Mouse (Mus musculus): ENCODE measurements around the gene Defb21. TPM values are rescaled to one million over a fixed set of nuclear protein-coding genes. Genes with fewer than 3 reads are reported as not detected.

The Defb21 gene
- polyA plus RNA-seq, 1 experiment, result not detected

DNA sequence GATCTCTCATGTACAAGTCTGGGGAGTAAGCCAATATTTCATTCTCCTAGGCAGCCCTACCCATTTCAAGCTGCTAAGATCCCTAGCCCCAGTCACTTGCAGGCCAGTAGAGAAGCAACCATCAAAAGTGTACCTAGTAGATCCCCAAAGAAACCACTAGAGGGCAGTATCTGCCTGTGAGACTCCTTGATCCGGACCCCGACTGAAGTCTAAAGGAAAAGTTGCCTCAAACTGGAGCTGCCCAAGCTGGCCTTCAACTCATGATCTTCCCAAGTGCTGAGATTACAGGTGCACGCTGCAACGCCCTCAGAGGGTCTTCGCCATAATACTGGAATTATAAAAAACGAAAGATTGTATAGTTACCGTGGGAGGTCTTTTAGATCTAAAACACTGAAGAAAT, 43.0 kb downstream of the Defb21 start:
- DNase-seq, result peak; percentile 47
- WGBS, result 22% methylated on average over 7 of the region's 7 CpGs
- Histone ChIP-seq H3K4me1 (replicated peaks; ENCODE audit: control insufficient read depth, insufficient read depth, low read length) (no peaks in the 10 kb centered on the region), H3K27me3 (ENCODE audit: control insufficient read depth, insufficient read depth, low read length) (no peaks in the 10 kb centered on the region), H3K27ac (ENCODE audit: control insufficient read depth, insufficient read depth, low read length) (no peak overlapping the region), H3K4me3 (ENCODE audit: control insufficient read depth, insufficient read depth, low read length) (no peak overlapping the region), H3K36me3 (ENCODE audit: control insufficient read depth, insufficient read depth, low read length) (no peaks in the 10 kb centered on the region)
- TF ChIP-seq POLR2A (IDR thresholded peaks at IDR 0.05; ENCODE audit: control insufficient read depth, extremely low read depth, insufficient read depth, low read length, poor library complexity) (no peak), CTCF (IDR thresholded peaks at IDR 0.05; ENCODE audit: borderline replicate concordance, control insufficient read depth, extremely low read depth, insufficient read depth, low read length, poor library complexity) (no peak)

DNA sequence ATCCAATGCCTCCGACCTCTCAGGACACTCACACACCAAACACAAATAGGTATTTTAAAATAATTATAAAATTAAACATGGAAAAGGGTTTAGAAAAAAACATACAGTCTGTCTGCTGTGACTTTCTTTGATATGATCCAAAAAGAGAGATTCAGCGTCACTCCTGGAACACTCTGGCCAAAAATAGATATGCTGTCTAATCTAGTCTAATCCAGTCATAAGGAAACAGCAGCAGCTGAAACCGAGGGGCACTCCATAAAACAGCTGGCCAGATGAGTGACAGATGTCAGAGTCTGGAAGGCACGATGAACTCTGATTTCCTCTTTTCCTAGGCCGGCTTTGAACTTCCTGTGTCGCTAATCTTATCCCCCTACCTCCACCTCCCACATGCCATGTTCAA, 43.9 kb downstream of the Defb21 start:
- Histone ChIP-seq H3K4me1 (replicated peaks; ENCODE audit: control insufficient read depth, insufficient read depth, low read length) (0 out of 2 replicates have a peak, but pooled peaks cover 2% of the 10 kb centered on the region), H3K4me3 (ENCODE audit: control insufficient read depth, insufficient read depth, low read length) (no peak overlapping the region), H3K27ac (ENCODE audit: control insufficient read depth, insufficient read depth, low read length) (no peak overlapping the region), H3K36me3 (ENCODE audit: control insufficient read depth, insufficient read depth, low read length) (no peaks in the 10 kb centered on the region), H3K27me3 (ENCODE audit: control insufficient read depth, insufficient read depth, low read length) (no peaks in the 10 kb centered on the region)
- DNase-seq, result no peak
- TF ChIP-seq POLR2A (IDR thresholded peaks at IDR 0.05; ENCODE audit: control insufficient read depth, extremely low read depth, insufficient read depth, low read length, poor library complexity) (no peak), CTCF (IDR thresholded peaks at IDR 0.05; ENCODE audit: borderline replicate concordance, control insufficient read depth, extremely low read depth, insufficient read depth, low read length, poor library complexity) (no peak)
- 44% methylated on average over 6 of the region's 6 CpGs for WGBS

DNA sequence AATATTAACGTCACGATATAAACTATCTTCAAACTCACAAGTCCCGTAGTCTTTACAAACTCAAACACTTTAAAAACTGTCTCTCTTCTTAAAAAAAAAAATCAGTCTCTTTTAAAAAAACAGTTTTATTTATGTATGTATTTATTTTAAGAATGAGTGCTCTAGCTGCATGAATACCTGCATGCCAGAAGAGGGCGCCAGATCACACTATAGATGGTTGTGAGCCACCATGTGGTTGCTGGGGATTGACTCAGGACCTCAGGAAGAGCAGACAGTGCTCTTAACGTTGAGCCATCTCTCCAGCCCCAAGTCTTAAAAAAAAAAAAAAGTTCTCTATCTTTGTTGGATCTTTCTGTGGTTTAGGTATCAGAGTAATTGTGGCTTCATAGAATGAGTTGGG, 44.8 kb downstream of the Defb21 start:
- Histone ChIP-seq H3K4me3 (ENCODE audit: control insufficient read depth, insufficient read depth, low read length) (no peak overlapping the region), H3K4me1 (replicated peaks; ENCODE audit: control insufficient read depth, insufficient read depth, low read length) (0 out of 2 replicates have a peak, but pooled peaks cover 2% of the 10 kb centered on the region), H3K27me3 (ENCODE audit: control insufficient read depth, insufficient read depth, low read length) (no peaks in the 10 kb centered on the region), H3K27ac (ENCODE audit: control insufficient read depth, insufficient read depth, low read length) (no peak overlapping the region), H3K36me3 (ENCODE audit: control insufficient read depth, insufficient read depth, low read length) (no peaks in the 10 kb centered on the region)
- DNase-seq, result peak; percentile 18
- TF ChIP-seq POLR2A (IDR thresholded peaks at IDR 0.05; ENCODE audit: control insufficient read depth, extremely low read depth, insufficient read depth, low read length, poor library complexity) (no peak), CTCF (IDR thresholded peaks at IDR 0.05; ENCODE audit: borderline replicate concordance, control insufficient read depth, extremely low read depth, insufficient read depth, low read length, poor library complexity) (no peak)
- 68% methylated on average over 5 of the region's 5 CpGs for WGBS

- DNase-seq, result no peak
- Histone ChIP-seq H3K27me3 (ENCODE audit: control insufficient read depth, insufficient read depth, low read length) (no peaks in the 10 kb centered on the region), H3K36me3 (ENCODE audit: control insufficient read depth, insufficient read depth, low read length) (no peaks in the 10 kb centered on the region), H3K27ac (ENCODE audit: control insufficient read depth, insufficient read depth, low read length) (no peak overlapping the region), H3K4me3 (ENCODE audit: control insufficient read depth, insufficient read depth, low read length) (no peak overlapping the region), H3K4me1 (replicated peaks; ENCODE audit: control insufficient read depth, insufficient read depth, low read length) (0 out of 2 replicates have a peak, but pooled peaks cover 2% of the 10 kb centered on the region)
- TF ChIP-seq POLR2A (IDR thresholded peaks at IDR 0.05; ENCODE audit: control insufficient read depth, extremely low read depth, insufficient read depth, low read length, poor library complexity), result no peak
- no peak for TF ChIP-seq CTCF (IDR thresholded peaks at IDR 0.05; ENCODE audit: borderline replicate concordance, control insufficient read depth, extremely low read depth, insufficient read depth, low read length, poor library complexity)
- 16% methylated on average over 9 of the region's 9 CpGs for WGBS
Observed at GRCm38 (mm10) chr2:152620367-152621134, 48.0 kb downstream of the Defb21 start.

DNA sequence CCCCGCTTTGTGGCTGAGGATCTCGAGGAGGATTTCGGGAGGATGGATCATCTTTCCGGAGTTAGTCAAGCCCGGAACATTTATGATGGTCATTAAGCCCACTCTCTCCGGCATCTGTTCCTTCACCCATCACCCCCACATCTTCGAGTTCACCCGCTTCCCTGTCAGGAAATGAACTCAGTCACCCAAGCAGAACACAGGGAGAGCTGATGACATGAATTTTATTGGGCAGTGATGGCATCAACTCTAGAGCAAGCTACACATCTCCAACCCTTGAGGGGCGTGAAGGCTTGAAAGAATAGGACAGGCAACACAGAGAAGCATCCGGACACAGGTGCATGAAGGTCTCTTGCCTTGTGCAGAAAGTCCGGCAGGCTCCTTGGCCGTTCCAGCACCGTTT, 49.6 kb downstream of the Defb21 start:
- 87% methylated on average over 13 of the region's 13 CpGs for WGBS
- Histone ChIP-seq H3K27me3 (ENCODE audit: control insufficient read depth, insufficient read depth, low read length) (peaks cover 5% of the 10 kb centered on the region; the same call in 1 of the 2 replicates), H3K27ac (ENCODE audit: control insufficient read depth, insufficient read depth, low read length) (no peak overlapping the region), H3K4me3 (ENCODE audit: control insufficient read depth, insufficient read depth, low read length) (no peak overlapping the region), H3K36me3 (ENCODE audit: control insufficient read depth, insufficient read depth, low read length) (no peaks in the 10 kb centered on the region), H3K4me1 (replicated peaks; ENCODE audit: control insufficient read depth, insufficient read depth, low read length) (0 out of 2 replicates have a peak, but pooled peaks cover 2% of the 10 kb centered on the region)
- TF ChIP-seq POLR2A (IDR thresholded peaks at IDR 0.05; ENCODE audit: control insufficient read depth, extremely low read depth, insufficient read depth, low read length, poor library complexity), result no peak
- no peak for TF ChIP-seq CTCF (IDR thresholded peaks at IDR 0.05; ENCODE audit: borderline replicate concordance, control insufficient read depth, extremely low read depth, insufficient read depth, low read length, poor library complexity)
- DNase-seq, result no peak

GRCm38 (mm10) chr2:152622953-152623352, 50.4 kb downstream of the Defb21 start, which contains the start of gene Defb25:
Gene Defb25 (minus strand): TSS chr2:152623053.
- H3K27me3 ChIP-seq (ENCODE audit: control insufficient read depth, insufficient read depth, low read length), result peaks cover 5% of the 10 kb centered on the region; the same call in 1 of the 2 replicates
- WGBS, result 92% methylated on average over 7 of the region's 7 CpGs

More at GRCm38 (mm10) chr2:152622953-152623352, 50.4 kb downstream of the Defb21 start, which contains the start of gene Defb25:
- Histone ChIP-seq H3K36me3 (ENCODE audit: control insufficient read depth, insufficient read depth, low read length) (no peaks in the 10 kb centered on the region), H3K4me3 (ENCODE audit: control insufficient read depth, insufficient read depth, low read length) (no peak within 1 kb of the TSS), H3K4me1 (replicated peaks; ENCODE audit: control insufficient read depth, insufficient read depth, low read length) (0 out of 2 replicates have a peak, but pooled peaks cover 2% of the 10 kb centered on the region), H3K27ac (ENCODE audit: control insufficient read depth, insufficient read depth, low read length) (no peak within 1 kb of the TSS)
- TF ChIP-seq CTCF (IDR thresholded peaks at IDR 0.05; ENCODE audit: borderline replicate concordance, control insufficient read depth, extremely low read depth, insufficient read depth, low read length, poor library complexity) (no peak), POLR2A (IDR thresholded peaks at IDR 0.05; ENCODE audit: control insufficient read depth, extremely low read depth, insufficient read depth, low read length, poor library complexity) (no peak)
- DNase-seq, result no peak

Other genes with a start within 250 kb of the Defb21 start
- gene Rbck1, start 240.1 kb upstream of the Defb21 start, polyA plus RNA-seq (2012; rRNA removed), result 688 and 743 TPM in 2 replicates
- gene Trib3, start 228.7 kb upstream of the Defb21 start, polyA plus RNA-seq (2012; rRNA removed), result 2.6 and 3.8 TPM in 2 replicates
- 0.07 TPM in 1 of 2 replicates, not detected in the other for gene Nrsn2, start 196.1 kb upstream of the Defb21 start, polyA plus RNA-seq (2012; rRNA removed)
- gene Sox12, start 174.7 kb upstream of the Defb21 start, polyA plus RNA-seq (2012; rRNA removed), result 3.8 and 4.5 TPM in 2 replicates
- gene Zcchc3, start 157.7 kb upstream of the Defb21 start, polyA plus RNA-seq (2012; rRNA removed), result 1.7 and 2.0 TPM in 2 replicates
- 0.36 and 0.50 TPM in 2 replicates for gene 6820408C15Rik, start 157.2 kb upstream of the Defb21 start, polyA plus RNA-seq (2012; rRNA removed)
- not detected in 2 replicates for gene Defb23, start 108.1 kb upstream of the Defb21 start, polyA plus RNA-seq (2012; rRNA removed)
- not detected in 2 replicates for gene Defb20, start 95.7 kb upstream of the Defb21 start, polyA plus RNA-seq (2012; rRNA removed)
- gene Defb22, start 82.6 kb upstream of the Defb21 start, polyA plus RNA-seq (2012; rRNA removed), result 0.24 TPM in 1 of 2 replicates, not detected in the other
- gene Defb26, start 61.1 kb upstream of the Defb21 start, polyA plus RNA-seq (2012; rRNA removed), result not detected in 2 replicates
- gene Defb28, start 54.5 kb upstream of the Defb21 start, polyA plus RNA-seq (2012; rRNA removed), result not detected in 2 replicates
- gene Defb29, start 32.6 kb upstream of the Defb21 start, polyA plus RNA-seq (2012; rRNA removed), result not detected in 2 replicates
- not detected in 2 replicates for gene Gm17416, start 3.4 kb upstream of the Defb21 start, polyA plus RNA-seq (2012; rRNA removed)
- gene Defb19, start 7.6 kb downstream of the Defb21 start, polyA plus RNA-seq (2012; rRNA removed), result 1.5 and 1.7 TPM in 2 replicates
- gene Defb45, start 26.7 kb downstream of the Defb21 start, polyA plus RNA-seq (2012; rRNA removed), result not detected in 2 replicates
- gene Defb36, start 31.6 kb downstream of the Defb21 start, polyA plus RNA-seq (2012; rRNA removed), result not detected in 2 replicates
- 1.7 and 2.0 TPM in 2 replicates for gene Defb25, start 50.3 kb downstream of the Defb21 start, polyA plus RNA-seq (2012; rRNA removed)
- 2.9 and 3.3 TPM in 2 replicates for gene Rem1, start 54.2 kb downstream of the Defb21 start, polyA plus RNA-seq (2012; rRNA removed)
- gene H13, start 96.7 kb downstream of the Defb21 start, polyA plus RNA-seq (2012; rRNA removed), result 270 and 324 TPM in 2 replicates
- gene Mcts2, start 114.3 kb downstream of the Defb21 start, polyA plus RNA-seq (2012; rRNA removed), result 4.2 and 4.4 TPM in 2 replicates
- gene Id1, start 163.5 kb downstream of the Defb21 start, polyA plus RNA-seq (2012; rRNA removed), result 54.6 and 66.4 TPM in 2 replicates
- 1.6 and 1.9 TPM in 2 replicates for gene Cox4i2, start 181.4 kb downstream of the Defb21 start, polyA plus RNA-seq (2012; rRNA removed)

All from thymus, adult 2 months (tissue).